Mouse (Mus musculus) embryo, embryonic 11 days (tissue): Measurements from ENCODE around the gene Cited4.

Experiments
- DNase-seq: peaks from one replicate; pipeline ENCODE4 v3.0.0-alpha.2; 2015

The Cited4 gene

GRCm38 (mm10) chr4:120682168-120682567 is 15.8 kb downstream of the Cited4 start:
- peak; percentile 80 for DNase-seq

DNA sequence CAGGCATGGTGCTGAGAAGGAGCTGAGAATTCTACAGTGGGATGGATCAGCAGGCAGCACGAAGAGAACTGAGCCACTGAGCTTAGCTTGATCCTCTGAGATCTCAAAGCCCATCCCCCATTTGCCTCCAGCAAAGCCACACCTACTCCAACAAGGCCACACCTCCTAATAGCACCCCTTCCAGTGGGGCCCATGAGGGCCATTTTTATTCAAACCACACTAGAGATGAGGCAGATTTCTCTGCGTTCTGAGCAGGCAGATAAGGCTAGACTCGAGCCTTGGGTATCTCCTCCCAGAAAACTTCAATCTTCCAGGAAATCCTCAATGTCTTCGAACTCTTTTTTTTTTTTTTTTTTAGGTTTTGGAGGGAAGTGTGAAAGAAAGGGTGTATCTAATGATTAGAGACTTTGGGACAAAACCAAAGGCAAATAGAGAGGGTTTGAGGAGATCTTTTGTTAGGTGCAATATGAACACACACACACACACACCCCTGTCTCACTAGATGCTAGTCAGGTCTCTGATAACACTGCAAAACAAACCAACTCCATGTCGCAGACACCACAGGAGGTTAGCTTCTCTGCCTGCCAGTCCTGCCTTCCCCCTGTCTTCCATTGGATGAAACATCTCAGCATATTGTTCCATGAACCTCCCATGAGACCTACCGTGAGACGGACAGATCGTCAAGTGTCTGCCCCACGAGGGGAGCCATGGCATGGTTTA is 17.1 kb downstream of the Cited4 start:
- no peak for DNase-seq

DNA sequence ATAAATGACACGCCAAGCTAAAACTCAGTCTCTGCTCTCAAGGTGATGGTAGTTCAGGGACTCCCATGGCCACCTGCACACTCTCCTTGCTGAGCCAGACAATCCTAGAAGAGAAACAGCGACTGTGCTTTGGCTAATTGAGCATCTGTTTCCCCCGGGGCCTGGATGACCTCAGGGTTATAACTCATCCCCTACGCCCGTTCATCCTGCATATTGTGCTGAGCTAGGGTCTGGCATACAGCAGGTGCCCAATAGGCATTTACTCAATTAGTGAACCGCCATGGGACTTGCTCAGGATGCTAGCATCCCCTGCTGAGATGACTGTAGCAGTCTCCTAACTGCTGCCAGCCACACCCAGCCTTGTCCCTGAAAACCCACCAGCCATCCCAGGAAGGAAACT is 20.9 kb downstream of the Cited4 start:
- peak; percentile 32 for DNase-seq

DNA sequence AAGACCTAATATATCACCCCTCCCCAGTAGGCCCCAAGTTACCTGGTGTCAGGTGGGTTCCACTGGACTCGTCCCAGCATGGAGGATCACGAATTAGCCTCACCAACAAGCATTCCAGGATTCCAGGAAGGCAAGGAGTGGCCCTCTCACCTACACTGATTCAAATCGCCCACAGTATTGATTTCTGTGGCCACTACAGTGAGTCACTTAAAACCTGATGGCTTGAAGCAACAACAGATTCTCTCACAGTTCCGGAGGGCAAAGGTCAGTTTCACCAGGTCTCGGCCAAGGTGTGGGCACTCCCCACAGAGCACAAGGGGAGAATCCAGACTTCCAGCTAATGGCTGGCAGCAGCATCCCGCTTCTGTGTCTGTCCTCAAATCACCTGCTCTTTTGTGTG is 22.9 kb downstream of the Cited4 start:
- DNase-seq = no peak

DNA sequence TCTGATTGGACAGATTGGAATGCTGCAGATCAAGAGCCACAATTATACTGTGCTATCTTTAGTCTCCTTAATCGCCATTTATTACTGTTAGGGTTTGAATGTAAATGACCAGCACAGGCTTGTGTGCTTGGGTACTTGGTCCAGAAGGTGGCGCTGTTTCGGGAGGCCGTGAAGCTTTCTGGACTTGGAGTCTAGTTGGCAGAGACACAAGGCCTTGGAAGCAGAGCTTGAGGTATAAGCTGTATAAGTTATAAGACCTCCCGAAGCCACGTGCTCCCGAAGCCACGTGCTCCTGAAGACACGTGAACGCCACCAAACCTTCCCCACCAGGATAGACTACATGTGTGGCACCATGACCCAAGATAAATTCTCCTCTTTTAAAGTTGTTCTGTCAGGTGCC is 26.3 kb downstream of the Cited4 start:
- DNase-seq = peak; percentile 64

DNA sequence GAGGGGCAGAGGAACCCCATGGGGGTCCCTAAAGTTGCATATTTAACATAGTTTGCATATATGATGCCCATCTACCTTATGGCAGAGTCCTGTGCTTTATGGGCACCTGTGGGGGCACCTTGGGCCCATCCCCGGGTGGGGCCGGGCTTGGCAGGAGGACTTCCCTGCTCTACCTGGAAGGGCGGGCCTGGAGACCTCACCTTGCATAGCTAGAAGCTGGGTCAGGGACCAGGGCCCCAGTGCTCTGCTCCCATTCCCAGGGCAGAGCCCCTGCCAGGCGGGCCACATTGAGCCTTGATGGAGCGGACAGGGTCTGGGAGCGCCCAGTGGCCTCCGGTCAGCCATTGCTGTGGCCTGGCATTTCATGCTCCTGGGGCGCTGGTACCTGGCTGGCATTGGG is 31.0 kb downstream of the Cited4 start:
- DNase-seq = no peak

DNA sequence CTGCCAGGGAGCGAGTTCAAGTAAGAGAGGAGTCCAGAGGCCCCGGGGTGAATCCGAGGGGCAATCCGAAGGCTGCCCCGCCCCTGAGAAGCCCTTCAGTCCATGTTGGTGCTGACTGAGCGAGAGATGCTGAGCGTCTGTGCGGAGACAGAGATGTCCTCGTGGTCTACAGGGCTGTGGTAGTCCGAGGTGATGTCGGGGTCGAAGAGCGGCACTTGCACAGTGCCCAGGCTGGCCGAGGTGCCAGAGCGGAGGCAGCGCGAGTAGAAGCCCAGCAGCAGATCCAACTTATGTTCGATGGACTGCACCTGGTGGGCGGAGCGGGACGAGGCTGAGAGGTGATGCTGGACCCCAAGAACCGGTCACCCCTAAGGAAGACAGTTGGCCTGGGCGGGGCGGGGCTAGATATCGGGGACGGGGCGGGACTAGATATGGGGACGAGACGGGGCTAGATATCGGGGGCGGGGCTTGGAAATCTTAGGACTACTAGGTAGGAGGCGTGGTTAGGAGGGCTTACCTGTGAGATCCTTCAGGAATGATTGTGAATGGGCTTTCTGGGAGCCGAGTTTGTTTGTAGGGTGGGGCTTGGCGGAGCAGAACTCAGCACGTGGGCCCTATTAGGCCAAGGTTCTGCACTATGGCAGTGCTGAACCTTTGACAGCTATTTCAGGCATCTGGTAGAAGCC is 31.6 kb downstream of the Cited4 start:
- DNase-seq = peak; percentile 19

DNA sequence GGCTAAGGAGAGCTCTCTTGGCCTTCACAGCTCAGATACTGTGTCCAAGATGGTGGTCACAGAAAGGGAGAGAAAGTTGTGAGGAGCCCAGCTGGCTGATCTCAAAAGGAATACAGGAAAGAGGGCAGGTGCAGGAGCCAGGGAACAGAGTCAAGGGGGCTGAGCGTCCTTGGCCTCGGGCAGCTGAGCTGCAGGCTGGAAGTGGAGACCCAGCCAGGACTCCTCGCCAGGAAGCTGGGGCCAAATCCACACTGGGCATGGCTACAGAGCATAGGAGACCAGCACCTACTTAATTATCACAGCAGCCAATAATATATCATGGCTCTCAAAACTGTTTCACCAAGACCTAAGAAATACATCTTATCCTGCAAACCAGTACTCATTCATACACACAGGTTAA is 34.8 kb downstream of the Cited4 start:
- DNase-seq = no peak

GRCm38 (mm10) chr4:120702056-120702455 is 35.7 kb downstream of the Cited4 start:
- DNase-seq = no peak

DNA sequence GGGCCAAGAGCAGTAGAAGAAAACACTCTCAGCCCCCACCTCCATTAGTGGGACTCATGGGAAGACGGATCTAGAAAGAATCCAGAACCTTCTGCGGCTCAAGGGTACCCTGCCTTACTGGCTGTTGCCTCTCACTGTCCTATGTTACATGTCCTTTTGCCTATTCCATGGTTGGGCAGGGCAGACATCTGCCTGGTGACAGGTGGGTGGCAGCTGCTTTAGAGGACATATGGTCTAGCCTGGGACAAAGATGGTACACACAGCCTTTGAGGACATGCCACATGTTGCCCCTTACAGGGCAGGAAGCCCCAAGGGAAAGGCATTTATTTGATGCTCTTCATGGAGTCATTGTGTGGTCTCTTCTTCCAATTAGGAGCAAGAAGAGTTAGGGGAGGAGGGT is 36.1 kb downstream of the Cited4 start:
- DNase-seq = no peak

GRCm38 (mm10) chr4:120712236-120712635 is 45.9 kb downstream of the Cited4 start:
- no peak for DNase-seq

GRCm38 (mm10) chr4:120713021-120713420 is 46.6 kb downstream of the Cited4 start:
- no peak for DNase-seq

GRCm38 (mm10) chr4:120713856-120714497 is 47.6 kb downstream of the Cited4 start:
- DNase-seq = no peak

DNA sequence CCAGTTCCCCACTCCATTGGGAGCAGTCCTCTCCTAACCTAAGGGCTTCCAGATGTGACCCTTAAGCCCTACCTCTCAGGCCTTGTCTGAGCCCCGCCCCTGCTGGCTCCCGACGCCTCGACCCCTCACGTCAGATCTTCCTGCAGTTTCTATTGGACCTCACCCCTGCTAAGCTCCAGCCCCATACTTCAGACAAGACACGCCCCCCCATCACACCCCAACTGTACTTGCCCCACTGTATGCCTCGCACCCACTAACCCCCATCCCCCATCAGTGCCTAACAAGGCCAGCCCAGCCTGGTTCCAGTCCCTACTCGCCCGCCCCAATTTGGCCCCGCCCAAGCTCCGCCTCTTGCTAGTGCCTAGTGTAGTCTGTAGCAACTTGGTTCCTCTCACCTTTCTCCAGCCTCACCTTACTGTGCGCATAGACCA is 49.8 kb downstream of the Cited4 start:
- DNase-seq = peak; percentile 81

- DNase-seq = no peak
These were observed 50.4 kb downstream of the Cited4 start for GRCm38 (mm10) chr4:120716765-120717164.
